Mouse (Mus musculus) hindbrain, embryonic 10.5 days (tissue): Measurements from ENCODE around the gene Sipa1l3. TPM values are rescaled to one million over a fixed set of nuclear protein-coding genes. Genes with fewer than 3 reads are reported as not detected.
A peak's percentile ranks its signal among the peaks of the same experiment; 100 is the strongest.

Experiments
- DNase-seq: peaks from one replicate; pipeline ENCODE4 v3.0.0-alpha.2; 2017; ENCODE audit warnings: low spot score
- H3K27ac ChIP-seq: fragments of 300-500 bp; sonication (generic); 2 replicates; pipeline ENCODE4 v1.5.1; 2016; ENCODE audit warnings: mild to moderate bottlenecking, moderate library complexity
- H3K27me3 ChIP-seq: fragments of 300-500 bp; sonication (generic); 2 replicates; pipeline ENCODE4 v1.6.1; 2016; ENCODE audit warnings: mild to moderate bottlenecking; ENCODE audit not compliant: poor library complexity, insufficient read depth, severe bottlenecking
- H3K36me3 ChIP-seq: fragments of 300-500 bp; sonication (generic); 2 replicates; pipeline ENCODE4 v1.6.1; 2016; ENCODE audit warnings: mild to moderate bottlenecking, moderate library complexity
- H3K4me1 ChIP-seq: fragments of 300-500 bp; sonication (generic); replicated peaks from 2 replicates; pipeline ENCODE4 v1.6.1; 2016; ENCODE audit warnings: mild to moderate bottlenecking
- H3K4me3 ChIP-seq: fragments of 300-500 bp; sonication (generic); 2 replicates; pipeline ENCODE4 v1.5.1; 2016; ENCODE audit warnings: mild to moderate bottlenecking, moderate library complexity
- H3K9me3 ChIP-seq: fragments of 300-500 bp; sonication (generic); 2 replicates; pipeline ENCODE4 v1.6.1; 2016; ENCODE audit warnings: mild to moderate bottlenecking, moderate library complexity
- WGBS: fragments of 180-500 bp; shearing (Covaris S2); methylation state at CpG from one replicate; pipeline ENCODE4 v1.1.7; 2016; 5-methylcytosine and 5-hydroxymethylcytosine counted together
- polyA plus RNA-seq: library from polyadenylated mRNA; unstranded; fragments of >200 nt; fragmentation: Nextera tagmentation; extraction: Ambion mirVana; gene quantifications from 2 replicates; pipeline ENCODE4 v1.2.1, GENCODE M21; 2016

Sipa1l3 gene
- polyA plus RNA-seq, 1 experiment from 2014 or later: 9.7 TPM

DNA sequence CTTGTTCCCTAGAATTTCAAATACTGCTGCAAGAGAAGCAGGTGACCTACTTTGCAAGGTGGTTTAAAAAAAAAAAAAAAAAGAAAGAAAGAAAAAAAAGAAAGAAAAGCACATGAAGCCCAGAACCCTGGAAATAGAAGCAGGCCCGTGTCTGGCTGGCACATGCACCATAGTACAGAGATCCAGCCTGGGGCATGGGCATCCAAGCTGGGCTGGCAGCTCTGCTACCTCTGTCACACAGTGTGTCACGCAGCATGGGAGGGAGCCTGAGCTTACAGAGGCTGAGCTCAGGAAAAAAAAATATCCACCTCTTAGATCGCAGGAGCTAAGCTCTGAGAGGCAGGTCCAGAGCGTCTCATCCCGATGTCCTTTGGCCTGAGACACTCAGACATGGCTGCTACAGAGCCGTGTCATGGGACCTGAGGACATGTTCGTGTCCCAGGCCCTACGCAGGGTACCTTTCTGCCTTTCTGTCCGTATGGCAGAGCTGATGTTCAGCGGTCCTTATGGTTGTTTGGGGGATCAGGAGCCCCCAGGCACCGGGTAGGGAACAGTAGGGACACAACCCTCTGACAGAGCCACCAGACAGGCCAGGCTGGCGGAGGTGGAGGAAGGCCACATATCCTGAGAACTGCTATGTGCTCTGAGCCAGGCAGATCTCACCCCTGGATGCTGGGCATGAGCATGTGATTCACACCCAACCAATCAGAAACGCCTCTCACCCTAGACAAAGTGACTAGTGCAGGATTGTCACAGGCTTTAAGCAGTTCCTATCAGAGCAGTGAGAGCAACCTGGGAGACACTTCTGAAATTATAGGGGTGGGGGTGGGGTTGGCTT lies 151.1 kb downstream of the Sipa1l3 start:
- DNase-seq: no peak
- Histone ChIP-seq H3K4me1 (peaks cover 10% of the 10 kb centered on the region; the same call in 1 of the 2 replicates), H3K36me3 (peaks cover 36% of the 10 kb centered on the region), H3K27me3 (no peaks in the 10 kb centered on the region), H3K9me3 (no peaks in the 10 kb centered on the region), H3K27ac (peak overlapping the region; percentile 62; the same call in 1 of the 2 replicates), H3K4me3 (no peak overlapping the region)
- 82% methylated on average over 13 of the region's 13 CpGs for WGBS

DNA sequence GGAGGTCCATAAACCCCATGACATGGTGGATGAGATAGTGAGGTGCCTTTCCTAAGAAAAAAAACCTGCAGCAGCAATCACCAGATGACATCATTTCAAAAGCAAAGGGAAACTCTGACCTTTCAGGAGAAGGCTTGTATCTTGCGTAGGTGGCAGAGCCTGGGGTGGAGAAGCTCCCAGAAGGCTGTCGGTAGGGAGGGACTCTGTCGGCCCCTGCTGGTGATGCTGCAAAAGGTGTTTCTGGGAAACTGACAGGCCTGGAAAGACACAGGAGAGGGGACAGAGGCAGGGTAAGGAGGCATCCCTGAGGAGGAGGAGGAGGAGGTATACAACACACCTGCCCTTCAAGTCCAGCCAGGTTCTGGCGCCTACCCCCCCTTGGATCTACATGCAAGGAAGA lies 154.4 kb downstream of the Sipa1l3 start:
- Histone ChIP-seq H3K4me1 (peaks cover 10% of the 10 kb centered on the region; the same call in 1 of the 2 replicates), H3K27ac (no peak overlapping the region), H3K9me3 (no peaks in the 10 kb centered on the region), H3K36me3 (peaks cover 40% of the 10 kb centered on the region), H3K4me3 (no peak overlapping the region), H3K27me3 (no peaks in the 10 kb centered on the region)
- WGBS: 18% methylated on average over 4 of the region's 4 CpGs
- peak; percentile 48 for DNase-seq

- Histone ChIP-seq H3K27me3 (no peaks in the 10 kb centered on the region), H3K4me3 (no peak overlapping the region), H3K27ac (no peak overlapping the region), H3K4me1 (no peaks in the 10 kb centered on the region), H3K36me3 (peaks cover 63% of the 10 kb centered on the region), H3K9me3 (no peaks in the 10 kb centered on the region)
- 95% methylated on average over 13 of the region's 13 CpGs for WGBS
- no peak for DNase-seq
Measured at GRCm38 (mm10) chr7:29361497-29361896, 156.9 kb downstream of the Sipa1l3 start.

DNA sequence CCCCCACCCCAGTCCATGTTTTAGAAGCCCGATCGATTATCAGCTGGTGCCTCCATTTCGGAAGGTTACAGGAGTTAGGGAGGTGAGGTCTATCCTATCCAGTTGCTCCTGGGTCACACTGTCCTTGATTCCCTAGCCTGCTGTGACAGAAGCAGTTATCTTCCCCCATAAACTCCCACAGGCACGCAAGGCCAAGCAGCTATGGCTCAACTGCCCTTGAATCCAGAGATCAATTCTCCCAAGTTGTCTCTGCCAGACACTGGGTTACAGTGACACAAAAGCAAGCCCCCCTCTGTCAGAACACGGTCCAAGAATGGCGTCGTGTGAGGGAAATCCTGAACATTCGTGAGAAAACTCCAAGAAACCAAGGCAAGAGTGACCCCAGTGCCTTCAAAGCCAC lies 163.0 kb downstream of the Sipa1l3 start:
- no peak overlapping the region for H3K4me3 ChIP-seq

GRCm38 (mm10) chr7:29354161-29354560 lies 164.3 kb downstream of the Sipa1l3 start:
- H3K27me3 ChIP-seq: no peaks in the 10 kb centered on the region
- WGBS: 91% methylated on average over 8 of the region's 8 CpGs
- 0 out of 2 replicates have a peak, but pooled peaks cover 3% of the 10 kb centered on the region for H3K4me1 ChIP-seq
- no peak overlapping the region for H3K4me3 ChIP-seq
- peaks cover 72% of the 10 kb centered on the region for H3K36me3 ChIP-seq
- DNase-seq: no peak
- H3K9me3 ChIP-seq: no peaks in the 10 kb centered on the region
- H3K27ac ChIP-seq: no peak overlapping the region

More for the DNA sequence above, 163.0 kb downstream of the Sipa1l3 start:
- DNase-seq: no peak
- WGBS: 91% methylated on average over 8 of the region's 8 CpGs
- Histone ChIP-seq H3K27ac (no peak overlapping the region), H3K27me3 (no peaks in the 10 kb centered on the region), H3K9me3 (no peaks in the 10 kb centered on the region), H3K4me1 (no peaks in the 10 kb centered on the region), H3K36me3 (peaks cover 65% of the 10 kb centered on the region)

DNA sequence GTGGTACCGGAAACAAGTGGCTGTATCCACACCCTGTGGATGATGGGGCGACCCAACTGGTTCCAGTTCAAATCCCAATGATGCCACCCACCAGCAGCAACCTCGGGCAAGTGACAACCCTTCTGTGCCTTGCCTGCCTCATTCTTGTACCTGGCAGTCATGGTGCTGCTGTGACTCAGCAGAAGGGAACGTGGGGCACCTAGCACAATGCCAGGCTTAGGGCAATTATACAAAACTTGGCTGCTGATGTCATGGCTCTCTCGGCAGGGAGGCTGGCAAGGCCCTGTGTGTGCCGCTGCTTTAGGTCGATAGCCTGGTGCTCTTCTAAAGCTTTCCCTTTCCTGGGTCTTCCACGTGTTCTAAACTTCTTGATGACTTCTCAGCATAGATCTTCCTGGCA lies 166.2 kb downstream of the Sipa1l3 start:
- no peak for DNase-seq
- H3K4me1 ChIP-seq: 0 out of 2 replicates have a peak, but pooled peaks cover 3% of the 10 kb centered on the region
- H3K4me3 ChIP-seq: no peak overlapping the region
- WGBS: 90% methylated on average over 8 of the region's 8 CpGs
- H3K9me3 ChIP-seq: no peaks in the 10 kb centered on the region
- H3K36me3 ChIP-seq: peaks cover 73% of the 10 kb centered on the region
- H3K27me3 ChIP-seq: no peaks in the 10 kb centered on the region
- no peak overlapping the region for H3K27ac ChIP-seq

DNA sequence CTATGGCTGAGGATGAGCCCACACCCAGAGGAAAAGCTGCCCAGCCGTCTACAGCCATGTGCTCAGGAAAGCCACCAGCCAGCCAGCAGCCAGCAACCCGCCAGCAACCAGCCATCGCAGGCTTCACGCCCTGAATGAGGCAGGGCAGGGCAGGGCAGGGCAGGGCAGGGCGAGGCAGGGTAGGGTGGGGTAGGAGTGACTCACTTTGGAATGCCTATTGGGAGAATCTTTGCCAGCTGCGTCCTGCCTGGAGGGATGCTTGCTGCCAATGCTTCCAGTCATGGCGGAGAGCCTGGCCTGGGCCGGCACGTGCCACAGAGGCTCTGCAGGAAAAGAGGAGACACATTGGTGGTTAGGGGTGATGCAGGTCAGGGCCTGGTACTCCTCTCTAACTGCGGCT lies 168.0 kb downstream of the Sipa1l3 start:
- Histone ChIP-seq H3K27me3 (no peaks in the 10 kb centered on the region), H3K27ac (no peak overlapping the region), H3K36me3 (peaks cover 63% of the 10 kb centered on the region), H3K4me3 (no peak overlapping the region), H3K9me3 (no peaks in the 10 kb centered on the region), H3K4me1 (0 out of 2 replicates have a peak, but pooled peaks cover 3% of the 10 kb centered on the region)
- no peak for DNase-seq
- WGBS: 93% methylated on average over 10 of the region's 10 CpGs

- Histone ChIP-seq H3K27me3 (no peaks in the 10 kb centered on the region), H3K9me3 (no peaks in the 10 kb centered on the region), H3K27ac (no peak overlapping the region), H3K36me3 (peaks cover 41% of the 10 kb centered on the region), H3K4me1 (peaks cover 18% of the 10 kb centered on the region), H3K4me3 (no peak overlapping the region)
- 61% methylated on average over 3 of the region's 3 CpGs for WGBS
- no peak for DNase-seq
Measured at GRCm38 (mm10) chr7:29346212-29346611, 172.2 kb downstream of the Sipa1l3 start.

DNA sequence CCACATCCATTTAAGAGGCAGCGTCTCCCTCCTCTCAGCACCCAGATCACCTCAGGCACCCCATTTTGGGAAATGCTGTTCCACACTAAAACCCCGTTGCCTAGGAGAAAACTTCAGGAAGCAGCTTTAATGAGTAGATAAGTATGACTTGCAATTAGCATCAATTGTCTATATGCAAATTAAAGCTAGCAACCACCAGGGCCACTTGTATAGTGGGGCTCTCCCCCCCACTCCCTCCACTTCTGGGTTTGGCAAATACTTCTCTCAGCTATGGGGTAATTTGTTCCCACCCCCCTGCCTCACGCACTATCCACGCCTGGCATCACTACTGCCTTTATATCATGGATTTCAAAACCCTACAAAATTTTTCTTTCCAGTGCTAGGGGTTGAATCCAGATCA lies 172.9 kb downstream of the Sipa1l3 start:
- Histone ChIP-seq H3K27me3 (no peaks in the 10 kb centered on the region), H3K27ac (no peak overlapping the region), H3K9me3 (no peaks in the 10 kb centered on the region), H3K36me3 (peaks cover 36% of the 10 kb centered on the region), H3K4me3 (no peak overlapping the region), H3K4me1 (peaks cover 21% of the 10 kb centered on the region)
- no peak for DNase-seq
- WGBS: 86% methylated on average over 4 of the region's 4 CpGs

DNA sequence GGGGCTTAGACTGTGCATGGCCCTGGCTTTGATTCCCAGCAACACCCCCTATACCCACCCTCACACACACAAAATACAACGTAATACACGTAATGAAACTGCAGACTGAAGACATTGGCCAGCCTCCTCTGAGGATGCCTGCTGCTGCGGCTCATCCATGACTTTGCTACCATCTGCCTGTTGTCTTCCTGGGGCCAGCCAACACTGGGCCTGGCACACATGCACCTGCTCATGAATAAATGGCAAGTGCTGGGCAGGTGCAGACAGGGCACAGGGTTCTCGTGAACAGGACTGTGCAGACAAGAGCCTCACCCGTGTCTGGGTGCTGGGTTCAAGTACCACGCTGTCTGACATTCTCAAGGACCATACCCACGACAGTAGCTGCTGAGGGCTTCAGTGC lies 174.7 kb downstream of the Sipa1l3 start:
- Histone ChIP-seq H3K9me3 (no peaks in the 10 kb centered on the region), H3K4me1 (peaks cover 18% of the 10 kb centered on the region), H3K4me3 (no peak overlapping the region), H3K27me3 (no peaks in the 10 kb centered on the region), H3K27ac (peak overlapping the region; percentile 40), H3K36me3 (peaks cover 22% of the 10 kb centered on the region)
- no peak for DNase-seq
- 97% methylated on average over 7 of the region's 7 CpGs for WGBS

DNA sequence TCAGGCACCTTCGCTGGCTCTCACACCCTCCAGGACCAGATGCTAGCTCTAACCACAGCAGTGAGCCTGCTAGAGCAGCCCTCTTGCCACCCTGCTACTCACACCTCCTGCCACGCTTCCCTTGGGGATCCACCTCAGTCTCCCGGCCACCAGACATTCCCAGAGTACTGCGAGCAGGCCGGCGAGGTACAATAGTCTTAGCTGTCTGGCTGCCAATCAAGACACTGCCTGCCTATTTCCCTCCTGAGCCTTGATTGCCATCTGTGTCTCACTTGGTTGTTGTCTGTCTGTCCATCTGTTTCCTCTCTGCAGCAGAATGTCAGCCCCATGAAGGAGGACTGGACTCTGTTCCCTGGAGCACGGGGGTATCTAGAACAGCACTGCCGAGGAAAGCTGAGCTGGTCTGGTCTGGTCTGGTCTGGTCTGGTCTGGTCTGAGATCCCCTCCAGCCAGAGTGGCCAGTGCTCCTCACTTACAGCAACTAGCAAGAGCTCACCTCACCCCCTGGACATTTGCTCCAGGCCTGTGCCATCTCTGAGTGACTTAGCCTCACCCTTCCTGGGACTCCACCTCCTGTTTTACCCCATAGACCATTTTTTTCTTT lies 175.8 kb downstream of the Sipa1l3 start:
- peak; percentile 19 for DNase-seq
- WGBS: 57% methylated on average over 8 of the region's 8 CpGs
- no peaks in the 10 kb centered on the region for H3K9me3 ChIP-seq
- H3K27me3 ChIP-seq: no peaks in the 10 kb centered on the region
- H3K36me3 ChIP-seq: peaks cover 21% of the 10 kb centered on the region
- peak overlapping the region; percentile 73 for H3K27ac ChIP-seq
- H3K4me1 ChIP-seq: peaks cover 18% of the 10 kb centered on the region
- H3K4me3 ChIP-seq: no peak overlapping the region

DNA sequence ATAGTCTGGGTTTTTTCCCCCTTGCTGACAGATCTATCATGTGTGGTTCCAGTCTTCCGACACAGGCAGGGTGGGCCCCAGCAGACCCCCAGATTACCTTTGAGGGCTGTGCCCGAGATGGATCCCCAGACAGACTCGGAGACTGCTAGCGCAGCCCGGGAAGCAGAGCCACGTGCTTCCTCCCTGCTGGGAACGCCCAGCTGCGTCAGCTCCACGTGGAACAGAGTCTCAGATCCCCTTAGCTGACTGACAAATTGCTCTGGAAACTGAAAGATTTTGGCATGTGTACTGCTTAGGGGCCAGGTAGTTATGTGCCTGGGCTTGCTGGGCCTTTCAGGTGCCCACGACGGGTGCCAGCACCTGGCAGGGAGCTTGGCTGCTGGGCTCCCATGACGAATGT lies 176.7 kb downstream of the Sipa1l3 start:
- DNase-seq: no peak
- H3K36me3 ChIP-seq: peaks cover 24% of the 10 kb centered on the region
- H3K4me3 ChIP-seq: no peak overlapping the region
- H3K4me1 ChIP-seq: peaks cover 18% of the 10 kb centered on the region
- H3K27ac ChIP-seq: peak overlapping the region; percentile 73; the same call in 1 of the 2 replicates
- WGBS: 81% methylated on average over 12 of the region's 12 CpGs
- H3K27me3 ChIP-seq: no peaks in the 10 kb centered on the region
- H3K9me3 ChIP-seq: no peaks in the 10 kb centered on the region

DNA sequence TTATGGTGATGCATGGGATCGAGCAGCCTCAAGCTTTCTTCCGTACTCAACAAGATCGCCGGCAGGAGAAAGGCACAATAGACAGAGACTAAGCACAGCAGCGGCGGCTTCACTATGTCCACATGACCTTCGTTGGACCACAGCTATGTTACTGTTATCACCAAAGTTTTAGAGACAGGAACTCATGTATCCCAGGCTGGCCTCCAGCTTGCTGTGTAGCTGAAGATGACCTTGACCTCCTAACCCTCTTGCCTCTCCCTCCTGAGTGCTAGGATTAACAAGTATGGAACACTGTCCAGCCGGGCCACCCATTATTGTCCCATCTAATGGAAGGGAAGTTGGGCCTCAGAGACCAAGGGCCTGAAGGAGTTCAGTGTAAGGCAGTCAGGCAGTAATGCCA lies 177.6 kb downstream of the Sipa1l3 start:
- WGBS: 93% methylated on average over 8 of the region's 8 CpGs
- Histone ChIP-seq H3K4me1 (peaks cover 18% of the 10 kb centered on the region), H3K27me3 (no peaks in the 10 kb centered on the region), H3K4me3 (no peak overlapping the region), H3K36me3 (peaks cover 24% of the 10 kb centered on the region), H3K27ac (peak overlapping the region; percentile 37; the same call in 1 of the 2 replicates), H3K9me3 (no peaks in the 10 kb centered on the region)
- DNase-seq: no peak
